Mouse (Mus musculus) ES-E14 (cell line): ENCODE results near the gene Zbtb22.

Experiments used
- CHD2 ChIP-seq: IDR thresholded peaks from 2 replicates; pipeline ENCODE4 v1.6.1; 2014; ENCODE audit warnings: mild to moderate bottlenecking, low read depth, low read length, inconsistent platforms
- HCFC1 ChIP-seq: IDR thresholded peaks from 2 replicates; pipeline ENCODE4 v1.6.1; 2012; ENCODE audit warnings: low read length, inconsistent platforms, borderline replicate concordance; ENCODE audit not compliant: insufficient read depth
- ZC3H11A ChIP-seq: IDR thresholded peaks from 2 replicates; pipeline ENCODE4 v1.6.1; 2012; ENCODE audit warnings: low read depth, mild to moderate bottlenecking, inconsistent platforms, low read length, borderline replicate concordance

- TF ChIP-seq CHD2, result no peak
- TF ChIP-seq HCFC1, result no peak
- TF ChIP-seq ZC3H11A, result no peak
These were observed 14.8 kb upstream of the Zbtb22 start for GRCm38 (mm10) chr17:33900989-33901314.
